Mouse (Mus musculus): ENCODE measurements around the gene Ell.

Ell gene

DNA sequence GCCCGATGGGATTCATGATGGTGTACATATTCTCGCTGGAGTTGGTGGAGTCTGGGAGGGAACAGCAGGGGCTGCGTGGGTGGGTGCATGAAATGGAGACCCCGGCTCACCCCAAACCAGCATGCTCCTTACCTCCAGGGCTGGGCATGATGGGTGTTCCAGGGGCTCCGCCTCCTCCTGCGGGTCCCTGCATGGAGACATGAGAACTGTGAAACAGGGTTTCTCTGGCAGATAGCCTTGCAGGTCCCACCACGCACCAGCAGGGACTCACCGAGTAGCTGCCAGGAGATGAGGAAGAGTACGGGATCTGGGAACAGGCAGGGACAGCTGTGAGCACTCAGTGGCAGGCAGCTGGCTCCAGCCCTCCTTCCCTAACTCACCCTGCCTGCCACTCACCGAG lies 59.5 kb downstream of the Ell start:
- no peak for DNase-seq (ENCODE audit: low read depth)

DNA sequence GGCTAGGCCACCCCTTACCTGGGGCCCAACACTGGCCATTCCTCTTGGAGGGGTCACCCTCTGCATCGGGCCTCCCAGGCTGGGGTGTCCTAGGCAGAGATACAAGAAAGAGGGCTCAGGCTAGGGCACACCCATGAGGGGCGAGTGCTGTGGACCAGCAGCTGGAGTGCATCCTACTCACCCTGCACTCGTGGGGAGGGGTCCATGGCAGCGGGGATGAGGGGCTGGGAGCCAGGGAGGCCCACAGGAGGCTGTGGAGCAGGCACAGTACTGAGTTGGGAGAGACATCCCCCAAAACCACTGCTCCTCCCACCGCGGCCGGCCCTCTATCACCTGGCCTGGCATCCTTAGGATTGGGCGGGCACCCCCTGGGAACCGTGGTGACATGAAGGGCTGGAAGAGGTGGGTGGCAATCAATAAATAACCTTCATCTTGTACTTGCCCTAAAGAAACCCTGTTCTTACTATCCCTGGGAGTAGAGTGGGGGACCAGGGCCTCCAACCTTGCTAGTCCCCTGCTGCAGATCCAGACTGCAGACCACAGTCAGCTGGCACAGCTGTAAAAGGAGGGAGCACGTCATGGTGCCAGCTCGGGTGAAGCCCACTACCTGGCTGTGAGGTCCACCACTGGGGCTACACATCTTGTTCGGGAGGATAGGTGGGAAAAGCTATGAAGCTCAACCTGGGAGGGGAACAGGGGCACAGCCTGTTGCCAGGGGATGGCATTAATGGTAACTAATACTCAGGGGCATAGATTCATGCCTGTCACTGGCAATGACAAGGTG lies 60.4 kb downstream of the Ell start:
- no peak for DNase-seq (ENCODE audit: low read depth)

DNA sequence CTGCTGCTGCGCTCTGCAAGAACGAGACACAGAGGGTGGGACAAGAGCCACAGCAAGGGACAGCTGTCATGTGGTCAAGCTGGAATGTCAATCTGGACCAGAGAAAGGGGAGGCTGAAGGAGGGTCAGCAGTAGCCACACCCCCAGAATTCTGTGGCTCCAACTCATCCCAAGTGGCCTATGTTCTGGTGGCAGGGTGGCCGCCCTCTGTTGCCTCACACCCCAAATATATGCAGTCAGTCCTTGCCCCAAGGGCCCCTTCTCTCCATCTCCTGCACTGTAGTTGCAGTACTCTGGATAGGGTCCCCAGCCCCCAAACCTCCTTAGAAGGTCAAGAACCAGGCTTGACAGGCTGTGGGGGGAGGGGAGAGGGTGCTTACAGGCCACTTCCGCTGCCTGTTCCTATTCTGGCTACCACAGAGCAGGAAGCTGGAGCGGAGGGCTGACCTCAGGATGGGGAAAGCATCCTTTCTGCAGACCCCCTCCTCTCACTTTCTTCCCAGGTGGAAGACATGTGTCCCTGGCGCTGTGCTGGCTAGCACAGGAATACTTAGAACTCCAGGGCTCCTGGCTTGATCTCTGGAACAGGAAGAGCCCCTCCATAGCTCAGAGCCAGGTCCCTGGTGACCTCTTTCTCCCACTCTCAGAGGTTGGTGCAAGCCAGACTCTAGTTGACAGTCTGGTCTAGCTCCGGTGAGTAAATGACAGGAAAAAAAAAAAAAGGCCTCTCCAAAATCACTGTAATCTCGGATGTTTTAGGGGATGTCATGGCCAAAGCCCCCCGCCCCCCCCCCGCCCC lies 61.4 kb downstream of the Ell start:
- no peak for DNase-seq (ENCODE audit: low read depth)

DNA sequence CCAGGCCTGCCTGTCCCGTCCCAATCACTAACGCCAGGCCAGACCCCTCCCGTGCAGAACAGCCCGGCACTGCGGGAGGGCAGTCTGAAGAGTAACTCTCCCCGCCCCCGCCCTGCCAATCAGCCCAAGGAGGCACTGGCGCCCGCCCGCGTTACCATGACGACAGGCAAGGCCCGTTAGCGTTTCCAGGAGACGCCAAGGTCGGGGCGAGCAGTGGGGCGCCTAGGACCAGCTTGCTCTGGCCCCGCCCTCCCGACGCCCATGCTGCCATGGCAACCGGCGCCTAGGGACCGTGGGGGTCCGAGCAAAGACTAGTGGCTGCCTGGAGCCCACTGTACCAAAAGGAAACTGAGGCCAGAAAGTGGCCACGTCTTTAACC lies 62.0 kb downstream of the Ell start:
- DNase-seq (ENCODE audit: low read depth), result no peak

DNA sequence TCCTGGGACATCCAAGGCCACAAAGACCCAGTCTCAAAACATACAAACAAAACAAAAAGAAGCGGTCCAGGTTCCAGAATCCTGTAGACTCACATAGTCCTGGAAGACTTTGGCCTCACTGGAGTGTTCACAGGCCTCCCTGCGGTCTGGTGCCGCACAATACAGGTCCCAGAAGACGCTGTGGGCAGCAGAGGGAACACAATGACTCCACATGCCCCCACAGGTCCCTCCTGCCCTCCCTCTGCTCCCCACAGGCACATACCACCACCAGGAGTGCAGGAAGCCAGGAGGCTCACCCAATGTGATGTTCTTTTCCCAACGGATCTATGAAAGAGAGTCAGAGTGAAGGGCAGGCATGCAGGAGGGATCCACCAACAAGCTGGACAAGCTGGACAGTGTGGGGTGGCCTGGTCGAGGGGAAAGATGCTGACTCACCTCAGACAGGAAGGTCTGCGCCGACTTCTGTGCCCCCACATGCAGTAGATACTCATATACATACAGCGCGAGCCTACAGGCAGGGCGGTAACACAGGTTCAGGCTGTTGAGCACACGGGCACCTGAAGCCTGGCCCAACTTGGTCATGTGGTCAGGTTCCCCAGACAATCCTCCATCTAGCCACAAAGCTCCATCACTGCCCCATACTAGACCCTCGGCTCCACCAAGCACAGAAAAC lies 63.0 kb downstream of the Ell start:
- DNase-seq (ENCODE audit: low read depth), result no peak

DNA sequence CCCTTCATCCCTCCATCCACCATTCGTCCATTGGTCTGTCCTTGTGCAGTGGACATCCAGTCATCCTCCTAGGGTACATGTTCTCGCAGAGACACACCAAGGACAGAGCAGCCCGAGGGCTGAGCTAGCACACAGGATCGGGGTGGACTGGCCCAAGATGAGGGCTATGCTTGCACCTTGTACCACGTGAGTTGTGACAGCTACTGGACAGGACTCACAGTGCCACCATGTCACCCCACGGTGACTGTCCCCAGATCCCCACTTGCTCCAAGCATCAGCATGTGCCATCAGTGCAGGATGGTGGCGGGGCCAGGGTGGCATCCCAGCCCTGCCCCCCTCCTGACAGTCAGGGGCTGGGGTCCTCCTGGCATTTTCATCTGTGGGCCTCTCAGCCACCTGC lies 65.3 kb downstream of the Ell start:
- DNase-seq (ENCODE audit: low read depth), result no peak

DNA sequence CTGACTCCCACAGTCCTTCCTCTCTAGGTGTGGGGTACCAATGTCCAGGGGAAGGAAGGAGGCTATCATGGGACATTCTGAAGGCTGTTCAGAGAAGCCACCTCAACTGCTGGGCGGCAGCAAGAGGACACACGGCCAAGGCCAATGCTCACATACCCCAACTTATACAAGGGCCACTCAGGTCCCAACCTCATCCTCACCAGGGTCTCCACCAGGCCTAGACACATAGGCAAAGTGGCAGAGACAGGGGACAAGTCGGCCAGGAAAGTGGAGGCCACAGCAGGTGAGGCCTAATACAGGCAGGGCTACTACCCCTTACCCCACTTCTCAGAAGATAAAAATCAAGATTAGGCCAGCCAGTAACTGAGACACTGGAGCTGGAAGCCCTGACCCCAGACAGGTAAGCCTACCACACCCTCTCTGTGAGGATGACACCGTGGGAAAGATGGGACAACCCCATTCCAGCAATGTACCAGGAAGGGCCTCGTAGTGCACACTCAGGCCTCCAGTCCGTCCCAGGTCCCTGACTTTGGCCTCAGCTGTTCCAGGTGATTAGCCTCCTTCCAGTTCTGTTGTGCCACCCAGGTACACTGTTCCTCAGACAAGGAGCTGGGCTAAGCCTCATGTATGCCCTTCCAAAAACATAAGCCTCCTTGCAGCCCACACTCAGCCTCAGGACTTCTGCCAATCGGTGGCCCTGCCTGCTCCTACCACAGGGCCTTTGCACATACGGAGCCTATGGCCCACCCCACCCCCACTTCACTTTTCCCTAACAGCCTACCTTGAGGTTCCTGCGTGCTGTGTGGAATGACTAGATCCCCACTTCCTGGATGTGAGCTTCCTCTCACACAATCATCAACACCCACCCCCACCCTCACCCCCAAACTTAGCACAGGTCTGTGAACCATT lies 66.9 kb downstream of the Ell start:
- DNase-seq (ENCODE audit: low read depth), result no peak

DNA sequence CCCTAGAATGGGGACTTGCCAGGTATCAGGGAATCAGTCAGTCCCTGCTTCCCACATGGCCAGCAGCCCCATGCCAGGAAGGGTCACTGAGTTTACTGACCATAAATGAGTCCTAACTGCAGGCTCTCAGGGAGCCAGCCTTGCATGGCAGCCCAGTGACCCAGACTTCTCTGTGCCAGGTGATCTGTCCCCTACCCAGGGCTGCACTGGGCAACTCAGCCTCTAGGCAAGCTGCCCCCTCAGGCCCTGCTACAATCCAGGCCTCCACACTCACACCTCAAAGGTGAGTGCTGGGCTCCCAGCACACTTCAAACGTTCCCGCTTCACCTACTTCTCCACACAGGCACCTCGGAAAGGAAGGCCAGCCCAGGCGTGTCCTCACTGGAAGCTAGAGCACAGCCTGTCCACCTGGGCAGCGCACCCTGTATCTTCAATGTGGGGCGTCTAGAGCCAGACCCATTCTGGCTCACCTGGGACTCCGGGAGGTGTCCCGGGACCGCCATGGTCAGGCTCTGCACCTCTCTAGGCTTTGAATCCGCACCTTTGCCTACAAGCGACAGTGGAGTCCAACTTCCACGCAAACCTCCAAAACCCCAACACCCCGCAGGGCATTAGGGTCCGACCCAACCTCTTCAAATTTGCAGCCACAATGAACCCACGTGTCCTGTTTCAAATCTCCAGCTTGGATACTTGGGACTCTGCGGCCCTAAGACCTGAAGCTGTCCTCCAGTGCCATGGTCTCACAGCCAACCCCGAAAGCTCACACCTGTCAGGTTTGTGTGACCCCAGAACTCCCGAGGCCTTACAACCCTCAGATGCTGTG lies 67.7 kb downstream of the Ell start:
- DNase-seq (ENCODE audit: low read depth), result no peak

DNA sequence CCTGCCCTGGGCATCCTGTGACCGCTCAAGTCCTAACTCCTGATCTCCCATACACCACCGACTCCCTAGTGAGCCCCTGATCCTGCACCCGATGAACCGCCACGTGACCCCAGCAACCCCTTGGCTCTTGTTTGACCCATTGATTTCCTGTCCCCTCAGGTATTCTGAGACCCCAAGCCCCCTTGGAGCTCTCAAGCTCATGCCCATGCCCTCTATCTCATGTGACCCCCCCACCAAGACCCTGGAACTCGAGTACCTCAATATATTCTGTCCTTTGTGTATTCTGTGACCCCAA lies 68.3 kb downstream of the Ell start:
- peak; percentile 36 for DNase-seq (ENCODE audit: low read depth)

DNA sequence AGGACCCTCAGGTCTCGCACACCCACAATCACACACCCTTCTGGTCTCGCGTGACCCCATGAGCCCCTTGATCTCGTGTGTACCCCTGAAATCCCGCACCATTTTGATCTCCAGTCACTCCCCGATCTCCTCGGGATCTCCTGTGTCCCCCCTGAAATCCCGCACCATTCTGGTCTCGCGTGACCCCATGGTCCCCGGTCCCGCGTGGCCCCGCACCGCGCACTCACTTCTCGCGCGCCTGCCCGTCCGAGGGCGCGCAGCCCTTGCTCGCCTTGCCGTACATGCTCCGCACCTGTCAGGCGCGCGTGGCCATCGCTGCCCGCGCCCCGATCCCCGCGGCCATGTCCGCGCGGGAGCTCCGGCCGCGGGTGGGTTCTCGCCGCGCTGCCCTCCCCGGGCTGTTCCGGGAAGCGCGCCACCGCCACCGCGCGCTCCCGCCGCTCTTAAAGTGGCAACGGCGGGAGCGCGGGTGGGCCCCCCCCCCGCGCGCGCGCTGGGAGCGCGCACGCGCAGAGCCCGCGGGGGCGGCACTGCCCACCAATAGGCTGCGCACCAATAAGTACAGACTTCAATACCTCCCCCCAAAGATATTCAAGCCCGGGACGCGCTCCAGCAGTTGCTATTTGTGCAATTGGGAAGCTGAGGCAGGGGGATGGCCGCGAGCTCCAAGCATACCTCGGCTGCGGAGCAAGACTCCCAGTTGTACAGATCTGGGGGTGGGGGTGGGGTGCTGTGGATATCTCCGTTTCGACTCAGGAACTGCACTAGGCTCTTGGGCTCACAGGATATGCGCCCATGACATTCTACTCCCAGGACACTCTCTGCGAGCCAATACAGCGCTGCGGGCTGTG lies 68.9 kb downstream of the Ell start:
- peak; percentile 90 for DNase-seq (ENCODE audit: low read depth)

DNA sequence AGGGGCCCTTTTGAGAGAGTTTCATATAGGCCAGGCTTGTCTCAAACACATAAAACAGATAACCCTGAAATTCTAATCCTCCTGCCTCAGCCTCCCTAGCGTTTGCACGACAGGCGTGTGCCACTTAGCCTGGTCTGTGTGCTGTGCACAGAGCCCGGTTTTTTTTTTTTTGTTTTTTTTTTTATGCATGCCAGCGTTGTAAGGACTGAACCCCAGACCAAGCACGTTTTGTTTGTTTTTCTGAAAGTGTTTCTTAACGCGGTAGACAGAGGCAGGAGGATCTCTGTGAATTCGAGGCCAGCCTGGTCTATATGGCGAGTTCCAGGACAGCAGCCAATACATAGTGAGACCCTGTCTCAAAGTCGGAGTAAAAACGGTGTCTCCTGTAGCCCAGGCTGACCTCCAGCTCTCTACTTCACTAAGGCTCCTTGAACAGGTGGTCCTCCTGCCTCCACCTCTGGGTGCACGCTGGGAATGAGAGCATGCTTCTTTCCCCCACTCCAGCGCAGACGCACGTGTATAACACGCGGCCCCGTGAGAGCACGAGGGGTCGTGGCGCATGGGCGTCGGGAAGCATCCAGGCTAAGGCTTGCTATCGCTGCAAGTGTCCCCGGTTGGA lies 69.6 kb downstream of the Ell start, which contains the start of gene Ssbp4:
TSS of gene Ssbp4 (minus strand) at position 124 of the 619 bp plus-strand sequence.
- DNase-seq (ENCODE audit: low read depth), result no peak

DNA sequence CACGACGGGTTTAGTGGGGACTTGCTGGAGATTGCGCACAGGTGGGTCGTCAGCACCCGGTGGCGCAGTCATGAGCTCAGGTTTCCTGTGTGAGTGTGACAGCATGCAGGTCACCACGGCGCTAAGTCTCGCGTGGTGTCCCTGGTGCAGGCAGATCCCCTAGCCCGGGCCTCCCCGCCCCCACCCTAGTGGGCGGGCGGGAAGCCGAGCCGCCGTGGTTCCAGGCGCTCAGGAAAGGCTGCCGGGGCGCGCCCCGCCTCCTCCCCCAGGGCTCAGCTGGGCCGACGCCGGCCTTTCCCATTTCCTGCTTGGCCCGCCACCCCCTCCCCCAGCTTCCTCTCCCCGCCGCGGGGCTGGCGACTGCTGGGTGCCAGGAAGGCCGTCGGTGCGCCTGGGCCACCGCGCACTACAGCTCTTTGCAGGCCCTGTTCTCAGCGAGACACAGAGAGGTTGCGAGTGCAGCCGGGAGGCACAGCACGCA lies 70.2 kb downstream of the Ell start:
- DNase-seq (ENCODE audit: low read depth), result peak; percentile 94

DNA sequence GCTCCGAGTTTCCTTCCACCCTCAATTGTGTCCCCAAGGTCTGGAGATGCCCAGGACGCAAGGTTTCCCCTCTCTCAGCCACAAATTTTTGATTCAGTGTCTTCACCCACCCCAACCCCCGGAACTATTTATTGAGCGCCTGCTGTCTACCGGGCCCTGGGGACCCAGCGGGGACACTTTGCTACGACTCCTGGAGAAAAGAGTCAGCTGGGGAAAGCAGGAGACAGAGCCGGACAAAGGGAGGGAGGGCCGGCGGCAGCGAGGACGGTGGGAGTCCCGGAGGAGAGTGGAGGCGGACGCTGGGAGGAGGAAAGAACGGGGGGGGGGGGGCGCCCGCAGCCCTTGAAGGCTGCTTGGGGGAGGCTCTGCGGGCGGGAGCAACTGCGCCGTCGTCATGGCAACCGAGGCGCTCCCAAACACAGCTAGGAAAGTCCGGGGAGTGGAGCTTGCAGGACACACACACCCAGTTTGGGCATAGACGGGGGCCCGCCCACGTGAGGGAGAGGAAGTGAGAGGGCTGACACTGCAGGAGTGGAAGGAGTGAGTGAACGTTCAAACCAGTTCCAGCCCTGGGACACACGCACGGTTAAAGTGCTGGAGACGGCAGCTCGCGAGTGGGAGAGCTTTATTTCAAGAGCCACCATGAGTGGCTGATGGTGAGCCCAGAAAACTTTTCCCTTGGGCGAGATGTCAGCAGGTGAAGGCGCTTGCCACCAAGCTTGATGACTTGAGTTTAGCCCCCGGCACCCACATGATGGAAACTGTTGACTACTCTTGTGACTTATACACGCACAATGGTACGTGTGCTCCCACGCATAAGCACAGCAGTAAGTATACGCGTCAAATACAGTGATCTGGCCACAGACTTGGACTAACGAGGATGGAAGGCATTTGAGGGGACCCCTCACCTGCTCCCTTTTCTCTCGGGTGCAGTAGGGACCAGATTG lies 70.9 kb downstream of the Ell start:
- peak; percentile 96 for DNase-seq (ENCODE audit: low read depth)

DNA sequence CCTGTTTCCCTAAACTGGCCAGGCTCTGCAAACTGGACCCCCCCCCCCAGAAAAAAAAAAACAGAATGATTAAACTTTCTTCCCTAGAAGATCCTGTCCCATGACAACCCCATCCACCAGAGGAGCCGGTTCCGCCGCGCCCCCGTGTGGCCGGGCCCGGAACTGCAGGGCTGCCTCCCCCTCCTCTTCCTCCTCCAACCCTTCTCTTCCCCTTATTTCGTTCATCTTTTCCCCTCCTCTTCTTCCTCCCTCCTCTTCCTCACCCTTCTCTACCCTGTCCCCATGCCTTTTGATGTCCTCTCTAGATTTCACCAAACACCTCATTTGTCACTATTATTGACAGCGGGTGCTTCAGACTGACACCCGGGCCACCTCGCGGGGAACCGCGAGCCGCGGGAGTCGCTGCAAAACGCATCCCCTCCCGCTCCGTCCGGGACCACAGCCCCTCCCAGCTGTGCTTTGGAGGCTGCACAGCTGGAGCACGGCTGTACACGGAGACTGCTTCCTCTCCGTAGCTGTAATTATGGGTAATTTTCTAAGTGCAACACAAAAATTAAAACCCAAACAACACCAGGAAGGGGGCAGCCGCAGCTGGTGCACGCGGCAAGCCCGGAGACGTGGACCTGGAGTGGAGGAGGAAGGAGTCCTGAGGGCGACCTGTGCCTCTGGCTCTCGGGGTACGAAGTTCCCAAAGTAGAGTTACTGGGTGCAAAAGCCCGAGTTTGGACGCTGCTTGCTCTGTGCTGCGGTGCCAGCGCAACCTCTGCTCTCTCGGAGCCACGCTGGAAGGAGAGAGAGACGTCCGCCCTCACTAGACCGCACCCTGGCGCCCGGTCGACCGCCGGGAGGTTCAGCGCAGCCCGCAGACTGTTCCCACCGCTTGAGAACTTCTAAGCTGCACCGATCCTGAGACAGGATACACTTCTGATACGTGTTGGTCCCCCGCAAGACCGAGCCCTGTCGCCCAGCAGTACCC lies 71.8 kb downstream of the Ell start:
- DNase-seq (ENCODE audit: low read depth), result peak; percentile 84

DNA sequence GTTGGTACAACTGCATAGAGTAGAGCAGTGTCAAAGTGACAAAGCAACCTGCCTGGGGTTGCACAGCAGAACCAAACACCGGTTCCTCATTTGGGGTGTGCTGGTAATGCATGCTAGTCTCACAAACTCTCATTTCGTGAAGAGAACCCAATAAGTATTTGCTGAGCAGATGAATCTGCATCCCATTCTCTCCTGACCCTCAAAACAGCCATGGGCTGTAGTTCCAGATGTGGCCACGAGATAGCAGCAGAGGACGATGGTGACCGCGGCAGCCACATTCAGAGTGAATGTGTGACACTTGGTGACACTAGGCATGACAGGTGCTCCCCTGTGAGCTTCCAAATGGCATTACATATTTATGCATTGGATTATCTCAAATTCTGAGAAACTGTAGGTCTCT lies 72.6 kb downstream of the Ell start:
- peak; percentile 93 for DNase-seq (ENCODE audit: low read depth)

DNA sequence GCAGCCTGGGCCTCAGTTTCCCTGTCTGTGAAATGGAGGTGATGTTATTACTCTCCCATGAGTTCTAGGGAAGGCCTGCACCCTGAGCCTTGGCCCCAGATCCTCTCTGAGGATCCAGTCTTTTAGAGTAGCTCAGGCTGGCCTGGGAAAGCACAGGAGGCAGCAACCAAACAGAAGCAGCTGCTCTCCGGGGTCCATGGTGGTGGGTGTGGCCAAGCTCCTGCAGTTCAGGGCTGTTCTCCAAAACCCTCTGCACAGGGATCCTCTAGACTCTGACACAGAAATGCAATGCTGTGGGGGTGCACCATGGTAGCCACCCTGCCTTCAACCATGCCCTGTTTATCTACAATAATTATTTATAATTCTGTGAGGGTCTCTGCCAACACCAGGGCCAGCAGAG lies 74.5 kb downstream of the Ell start:
- DNase-seq (ENCODE audit: low read depth), result no peak

DNA sequence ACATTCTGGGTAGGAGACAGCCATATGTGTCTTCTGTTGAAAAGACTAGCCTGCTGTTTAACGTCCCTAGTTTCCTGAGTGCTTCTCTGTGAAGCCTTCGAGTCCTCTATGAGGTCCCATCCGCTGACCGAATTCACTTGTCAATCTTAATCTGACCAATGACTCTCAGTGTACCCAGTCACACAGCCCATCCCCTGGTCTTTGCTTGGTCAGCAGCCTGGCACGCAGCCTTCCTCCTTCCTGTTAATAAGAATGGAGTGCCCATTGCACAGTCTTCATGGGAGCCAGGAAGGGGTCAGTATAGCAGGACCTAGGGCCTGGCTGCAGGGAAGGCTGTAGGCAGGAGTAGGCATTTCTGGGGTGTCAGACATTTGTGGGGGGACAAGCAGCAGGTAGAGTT lies 75.2 kb downstream of the Ell start:
- DNase-seq (ENCODE audit: low read depth), result peak; percentile 33
